Mouse (Mus musculus) embryonic facial prominence, embryonic 10.5 days (tissue): ENCODE results near the gene Ago4. TPM values are rescaled to one million over a fixed set of nuclear protein-coding genes. Genes with fewer than 3 reads are reported as not detected.
A peak's percentile ranks its signal among the peaks of the same experiment; 100 is the strongest.

Experiments used
- DNase-seq: peaks from one replicate; pipeline ENCODE4 v3.0.0-alpha.2; 2017; ENCODE audit warnings: low spot score
- H3K27ac ChIP-seq: fragments of 300-500 bp; sonication (generic); replicated peaks from 2 replicates; pipeline ENCODE4 v1.5.1; 2016; ENCODE audit warnings: mild to moderate bottlenecking
- H3K27me3 ChIP-seq: fragments of 300-500 bp; sonication (generic); replicated peaks from 2 replicates; pipeline ENCODE4 v1.6.1; 2016; ENCODE audit warnings: low read depth, mild to moderate bottlenecking; ENCODE audit not compliant: poor library complexity, severe bottlenecking
- H3K36me3 ChIP-seq: fragments of 300-500 bp; sonication (generic); replicated peaks from 2 replicates; pipeline ENCODE4 v1.6.1; 2016; ENCODE audit warnings: mild to moderate bottlenecking, moderate library complexity
- H3K4me1 ChIP-seq: fragments of 300-500 bp; sonication (generic); 2 replicates; pipeline ENCODE4 v1.6.1; 2016
- H3K4me3 ChIP-seq: fragments of 300-500 bp; sonication (generic); 2 replicates; pipeline ENCODE4 v1.5.1; 2016; ENCODE audit warnings: mild to moderate bottlenecking, moderate library complexity
- H3K9me3 ChIP-seq: fragments of 300-500 bp; sonication (generic); 2 replicates; pipeline ENCODE4 v1.6.1; 2016; ENCODE audit warnings: mild to moderate bottlenecking
- WGBS: fragments of 180-500 bp; shearing (Covaris S2); methylation state at CpG from one replicate; pipeline ENCODE4 v1.1.7; 2016; 5-methylcytosine and 5-hydroxymethylcytosine counted together
- microRNA-seq: library from miRNA; unstranded; fragments of <30 nt; microRNA quantifications from one replicate; pipeline ENCODE4, GENCODE M21; 2017
- polyA plus RNA-seq: library from polyadenylated mRNA; unstranded; fragments of >200 nt; fragmentation: Nextera tagmentation; extraction: Ambion mirVana; gene quantifications from 2 replicates; pipeline ENCODE4 v1.2.1, GENCODE M21; 2016

The Ago4 gene
- polyA plus RNA-seq, 1 experiment from 2014 or later, result 1.6 TPM

DNA sequence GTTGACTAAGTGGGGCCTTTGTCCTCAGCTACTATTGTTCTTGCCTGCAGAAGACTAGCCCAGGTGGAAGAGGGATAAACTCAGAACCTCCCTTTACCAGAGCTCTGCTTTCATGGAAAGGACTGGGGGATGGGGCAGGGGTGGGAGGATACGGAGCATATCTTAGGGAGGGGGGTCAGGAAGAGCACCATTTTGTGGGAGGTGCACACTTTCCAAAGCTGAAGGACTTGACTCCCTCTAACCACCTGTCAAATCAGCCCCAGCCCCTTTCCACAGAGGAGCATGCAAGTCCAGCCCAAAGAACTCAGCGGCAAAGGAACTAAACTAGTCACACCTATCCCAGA, 68.4 kb downstream of the Ago4 start:
- H3K9me3 ChIP-seq, result no peaks in the 10 kb centered on the region
- 9% methylated on average over 2 of the region's 2 CpGs for WGBS
- DNase-seq, result peak; percentile 23
- peaks cover 18% of the 10 kb centered on the region for H3K36me3 ChIP-seq
- peaks cover 58% of the 10 kb centered on the region for H3K4me1 ChIP-seq
- H3K4me3 ChIP-seq, result peak overlapping the region; percentile 88
- H3K27ac ChIP-seq, result peak overlapping the region; percentile 96
- no peaks in the 10 kb centered on the region for H3K27me3 ChIP-seq

DNA sequence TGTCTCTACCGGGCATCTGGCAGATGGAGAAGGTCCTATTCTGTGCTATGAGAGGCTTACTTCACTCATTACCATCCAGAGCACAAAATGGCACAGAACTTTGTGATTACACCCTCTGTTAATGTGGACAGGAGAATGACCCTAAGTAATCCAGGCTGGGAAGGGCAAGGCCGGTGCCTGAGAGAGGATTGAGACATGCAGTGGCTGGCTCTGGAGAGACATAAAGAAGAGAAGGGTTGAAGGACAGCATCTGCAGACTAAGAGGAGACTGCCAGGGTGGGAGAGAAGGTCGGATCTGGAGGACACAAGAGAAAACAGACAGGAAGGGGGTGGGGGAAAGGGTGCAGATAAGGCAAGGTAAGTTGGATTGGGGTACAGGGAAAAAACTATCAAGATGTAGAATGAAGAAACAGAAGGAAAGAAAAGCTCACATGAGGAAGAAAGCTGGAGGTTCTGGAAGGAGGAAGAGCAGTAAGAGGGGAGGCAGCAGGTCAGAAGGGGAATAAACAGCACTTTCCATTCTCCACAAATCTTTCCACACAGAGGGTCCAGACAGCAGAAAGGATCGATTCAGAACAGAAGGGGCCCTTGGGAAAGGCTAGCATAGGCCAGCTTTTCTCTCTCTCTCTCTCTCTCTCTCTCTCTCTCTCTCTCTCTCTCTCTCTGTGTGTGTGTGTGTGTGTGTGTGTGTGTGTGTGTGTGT, 68.9 kb downstream of the Ago4 start:
- no peaks in the 10 kb centered on the region for H3K9me3 ChIP-seq
- peaks cover 23% of the 10 kb centered on the region for H3K36me3 ChIP-seq
- DNase-seq, result no peak
- H3K4me1 ChIP-seq, result peaks cover 58% of the 10 kb centered on the region
- peak overlapping the region; percentile 96 for H3K27ac ChIP-seq
- peak overlapping the region; percentile 88 for H3K4me3 ChIP-seq
- 30% methylated on average over 4 of the region's 4 CpGs for WGBS
- no peaks in the 10 kb centered on the region for H3K27me3 ChIP-seq

DNA sequence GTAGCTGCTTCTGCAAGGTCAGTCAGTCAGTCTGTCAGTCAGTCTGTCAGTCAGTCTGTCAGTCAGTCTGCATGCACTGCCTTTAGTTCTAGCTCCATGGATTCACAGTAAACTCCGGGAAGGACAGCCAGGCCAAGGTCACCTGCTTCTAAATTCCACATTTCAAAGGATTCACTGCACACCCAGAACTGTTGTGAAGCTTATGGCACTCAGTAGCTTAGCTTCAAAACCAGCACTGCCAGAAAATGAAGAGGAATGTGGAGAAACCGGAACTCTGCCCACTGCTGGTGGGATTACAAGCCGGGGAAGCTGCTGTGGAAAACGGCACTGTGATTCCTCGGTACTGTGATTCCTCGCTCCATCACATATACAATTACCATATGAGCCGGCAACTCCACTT, 77.8 kb downstream of the Ago4 start:
- no peak for DNase-seq
- no peaks in the 10 kb centered on the region; the same call in 1 of the 2 replicates for H3K9me3 ChIP-seq
- H3K4me3 ChIP-seq, result no peak overlapping the region
- H3K36me3 ChIP-seq, result peaks cover 100% of the 10 kb centered on the region
- no peak overlapping the region for H3K27ac ChIP-seq
- 90% methylated on average over 7 of the region's 7 CpGs for WGBS
- H3K4me1 ChIP-seq, result no peaks in the 10 kb centered on the region
- H3K27me3 ChIP-seq, result no peaks in the 10 kb centered on the region

DNA sequence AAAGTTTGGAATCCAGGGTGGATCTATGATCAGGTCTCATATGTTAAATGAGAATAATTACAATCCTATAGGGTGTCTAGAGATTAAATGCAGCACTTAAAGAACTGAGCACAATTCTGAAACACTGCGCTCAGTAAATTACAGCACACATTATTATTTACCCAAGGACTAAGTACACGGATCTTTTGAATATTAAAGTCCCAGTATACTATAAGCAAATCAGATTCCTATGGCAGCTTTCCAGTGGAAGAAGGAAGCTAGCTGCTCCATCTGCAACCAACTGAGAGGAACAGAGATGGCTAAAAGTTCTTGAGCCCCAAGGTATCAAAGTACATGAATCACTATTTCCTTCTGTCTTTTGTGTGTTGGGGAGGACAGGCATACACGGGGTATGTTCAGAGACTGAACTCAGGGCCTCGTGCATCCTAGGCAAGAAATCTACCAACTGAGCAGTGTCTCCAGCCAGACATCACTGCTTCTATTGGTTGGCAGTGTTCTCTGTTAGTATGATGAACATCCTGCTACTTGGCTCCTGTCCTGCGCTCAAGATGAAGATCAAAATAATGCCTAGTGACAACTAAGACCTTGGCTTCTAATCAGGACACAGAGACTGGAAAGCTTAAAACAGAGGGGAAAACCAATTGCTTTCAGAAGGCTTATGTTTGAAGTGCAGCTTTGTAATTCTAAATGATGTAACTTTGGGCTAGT, 78.6 kb downstream of the Ago4 start:
- 93% methylated on average over 5 of the region's 5 CpGs for WGBS
- Histone ChIP-seq H3K9me3 (no peaks in the 10 kb centered on the region; the same call in 1 of the 2 replicates), H3K4me1 (no peaks in the 10 kb centered on the region), H3K4me3 (no peak overlapping the region), H3K36me3 (peaks cover 97% of the 10 kb centered on the region), H3K27ac (no peak overlapping the region), H3K27me3 (no peaks in the 10 kb centered on the region)
- no peak for DNase-seq

DNA sequence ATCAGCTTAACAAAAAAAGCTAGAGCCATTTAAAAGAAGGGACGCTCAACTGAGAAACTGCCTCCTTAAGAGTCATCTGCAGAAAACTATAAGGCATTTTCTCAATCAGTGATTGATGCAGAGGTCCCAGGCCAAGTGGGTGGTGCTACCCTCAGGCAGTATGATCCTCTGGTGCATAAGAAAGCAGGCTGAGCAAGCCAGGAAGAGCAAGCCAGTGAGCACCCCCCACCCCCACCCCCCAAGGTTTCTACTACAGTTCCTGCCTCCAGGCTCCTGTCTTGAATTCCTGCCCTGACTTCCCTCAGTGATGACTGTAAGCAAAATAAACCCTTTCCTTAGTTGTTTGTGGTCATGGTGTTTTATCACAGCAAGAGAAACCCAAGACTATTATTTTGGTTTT, 83.0 kb downstream of the Ago4 start:
- H3K4me1 ChIP-seq, result no peaks in the 10 kb centered on the region
- 87% methylated on average over 1 of the region's 1 CpGs for WGBS
- H3K4me3 ChIP-seq, result no peak overlapping the region
- peaks cover 94% of the 10 kb centered on the region for H3K36me3 ChIP-seq
- no peaks in the 10 kb centered on the region for H3K27me3 ChIP-seq
- no peaks in the 10 kb centered on the region; the same call in 1 of the 2 replicates for H3K9me3 ChIP-seq
- no peak for DNase-seq
- H3K27ac ChIP-seq, result no peak overlapping the region

- DNase-seq, result no peak
- Histone ChIP-seq H3K4me1 (no peaks in the 10 kb centered on the region), H3K9me3 (no peaks in the 10 kb centered on the region), H3K36me3 (peaks cover 88% of the 10 kb centered on the region), H3K27me3 (no peaks in the 10 kb centered on the region), H3K27ac (no peak overlapping the region), H3K4me3 (no peak overlapping the region)
- WGBS, result 88% methylated on average over 7 of the region's 7 CpGs
Measured at GRCm38 (mm10) chr4:126447126-126447525, 86.1 kb downstream of the Ago4 start.

- no peaks in the 10 kb centered on the region for H3K4me1 ChIP-seq
- no peak for DNase-seq
- no peak overlapping the region for H3K4me3 ChIP-seq
- no peaks in the 10 kb centered on the region for H3K9me3 ChIP-seq
- no peaks in the 10 kb centered on the region for H3K27me3 ChIP-seq
- WGBS, result 96% methylated on average over 3 of the region's 3 CpGs
- H3K27ac ChIP-seq, result no peak overlapping the region
- H3K36me3 ChIP-seq, result peaks cover 92% of the 10 kb centered on the region
Measured at GRCm38 (mm10) chr4:126444528-126444927, 88.7 kb downstream of the Ago4 start.

Small RNAs within 50 kb of the gene (microRNA-seq; reads per million reads assigned to microRNA genes)
- not detected for gene Mir7119

Other genes with a start within 250 kb of the Ago4 start
- 7.3 and 11.2 TPM in 2 replicates for gene Col8a2, start 246.7 kb downstream of the Ago4 start, polyA plus RNA-seq
- 92.3 and 93.2 TPM in 2 replicates for gene Adprhl2, start 211.8 kb downstream of the Ago4 start, polyA plus RNA-seq
- 1.4 TPM in 2 replicates for gene Tekt2, start 207.8 kb downstream of the Ago4 start, polyA plus RNA-seq
- 15.1 and 15.6 TPM in 2 replicates for gene Ago3, start 103.9 kb downstream of the Ago4 start, polyA plus RNA-seq
- 6.3 and 6.8 TPM in 2 replicates for gene Ago1, start 64.9 kb downstream of the Ago4 start, polyA plus RNA-seq
- gene Clspn, start 23.5 kb upstream of the Ago4 start, polyA plus RNA-seq, result 56.2 and 58.8 TPM in 2 replicates
- gene 5730409E04Rik, start 76.3 kb upstream of the Ago4 start, polyA plus RNA-seq, result 1.6 and 1.7 TPM in 2 replicates
- gene Psmb2, start 144.2 kb upstream of the Ago4 start, polyA plus RNA-seq, result 587 and 594 TPM in 2 replicates
- 0.16 TPM in 1 of 2 replicates, not detected in the other for gene Tfap2e, start 202.8 kb upstream of the Ago4 start, polyA plus RNA-seq
- 37.5 and 40.9 TPM in 2 replicates for gene Ncdn, start 220.0 kb upstream of the Ago4 start, polyA plus RNA-seq
- gene AU040320, start 220.1 kb upstream of the Ago4 start, polyA plus RNA-seq, result 19.3 and 21.4 TPM in 2 replicates